Mouse (Mus musculus): Measurements from ENCODE around the gene Slc15a3. TPM values are rescaled to one million over a fixed set of nuclear protein-coding genes. Genes with fewer than 3 reads are reported as not detected.

Gene Slc15a3
- total and polyA plus RNA-seq, 2 experiments from 2014 or later, result 0.33 to 1.3 TPM

DNA sequence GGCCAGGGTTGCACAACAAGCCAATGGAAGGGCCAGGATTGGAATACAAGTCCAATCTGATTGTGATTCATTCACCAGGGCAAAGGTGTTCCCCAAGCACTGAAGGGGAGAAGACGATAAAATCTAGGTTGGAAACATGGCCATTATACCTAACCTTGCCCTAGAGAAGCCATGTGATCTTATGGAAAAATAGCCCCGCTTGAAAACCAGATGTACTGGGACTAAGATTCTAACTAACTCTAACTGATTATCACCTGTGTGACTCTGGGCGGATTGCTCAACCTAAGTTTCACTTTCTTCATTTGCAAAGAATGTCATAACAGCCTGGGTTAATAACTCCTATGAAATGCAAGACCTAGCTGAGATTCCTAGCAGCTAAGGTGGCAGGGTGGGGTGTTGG, 15.9 kb downstream of the Slc15a3 start:
- Histone ChIP-seq H3K9me3 (ENCODE audit: low read length) (no peaks in the 10 kb centered on the region), H3K4me3 (ENCODE audit: low read depth, low read length) (no peak overlapping the region), H3K36me3 (ENCODE audit: insufficient read depth, low read length) (peaks cover 38% of the 10 kb centered on the region), H3K4me1 (ENCODE audit: insufficient read depth, low read length) (no peaks in the 10 kb centered on the region), H3K9ac (replicated peaks; ENCODE audit: low read length, poor library complexity, severe bottlenecking) (no peak overlapping the region), H3K27me3 (ENCODE audit: insufficient read depth, low read length) (no peaks in the 10 kb centered on the region), H3K27ac (ENCODE audit: low read depth, low read length) (no peak overlapping the region), H3K4me2 (ENCODE audit: low read depth, low read length, poor library complexity, severe bottlenecking) (no peak overlapping the region)
- no peak for ATAC-seq (ENCODE audit: low FRiP score)
- 88% methylated on average over 3 of the region's 3 CpGs for WGBS
- DNase-seq (ENCODE audit: low spot score), result no peak
- no peak for TF ChIP-seq CTCF (IDR thresholded peaks at IDR 0.05)

- Histone ChIP-seq H3K4me1 (ENCODE audit: insufficient read depth, low read length) (no peaks in the 10 kb centered on the region), H3K27ac (ENCODE audit: low read depth, low read length) (no peak overlapping the region), H3K9ac (replicated peaks; ENCODE audit: low read length, poor library complexity, severe bottlenecking) (no peak overlapping the region), H3K27me3 (ENCODE audit: insufficient read depth, low read length) (no peaks in the 10 kb centered on the region), H3K36me3 (ENCODE audit: insufficient read depth, low read length) (peaks cover 45% of the 10 kb centered on the region), H3K9me3 (ENCODE audit: low read length) (no peaks in the 10 kb centered on the region), H3K4me3 (ENCODE audit: low read depth, low read length) (no peak overlapping the region), H3K4me2 (ENCODE audit: low read depth, low read length, poor library complexity, severe bottlenecking) (no peak overlapping the region)
- WGBS, result 36% methylated on average over 2 of the region's 2 CpGs
- DNase-seq (ENCODE audit: low spot score) (no peak), ATAC-seq (ENCODE audit: low FRiP score) (0 out of 2 replicates have a peak, but pooled peaks have one; percentile 24)
- no peak for TF ChIP-seq CTCF (IDR thresholded peaks at IDR 0.05)
Observed at GRCm38 (mm10) chr19:10856520-10856919, 17.0 kb downstream of the Slc15a3 start.

DNA sequence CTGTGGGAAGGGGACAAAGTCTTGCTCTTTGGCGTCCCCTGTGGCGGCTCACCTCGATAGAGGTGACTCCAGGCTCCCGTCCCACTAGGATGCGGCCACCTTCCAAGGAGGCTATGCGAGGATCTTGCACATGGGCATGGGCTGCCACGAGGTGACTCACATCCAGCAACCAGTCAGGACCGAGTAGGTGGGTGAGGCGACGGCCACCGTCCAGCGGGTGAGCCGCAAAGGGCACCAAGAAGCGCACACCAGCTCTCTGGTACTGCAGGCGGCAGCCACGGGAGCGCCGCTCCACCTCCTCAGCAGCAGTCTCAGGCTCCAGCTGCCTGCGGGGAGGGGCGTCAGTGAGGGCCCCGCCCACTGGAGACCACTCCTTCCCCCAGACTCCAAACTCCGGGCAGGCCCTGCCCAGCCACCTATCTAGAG, 20.6 kb downstream of the Slc15a3 start:
- Histone ChIP-seq H3K9ac (replicated peaks; ENCODE audit: low read length, poor library complexity, severe bottlenecking) (no peak overlapping the region), H3K27ac (ENCODE audit: low read depth, low read length) (no peak overlapping the region), H3K4me1 (ENCODE audit: insufficient read depth, low read length) (no peaks in the 10 kb centered on the region), H3K4me3 (ENCODE audit: low read depth, low read length) (no peak overlapping the region), H3K27me3 (ENCODE audit: insufficient read depth, low read length) (no peaks in the 10 kb centered on the region), H3K36me3 (ENCODE audit: insufficient read depth, low read length) (peaks cover 79% of the 10 kb centered on the region), H3K4me2 (ENCODE audit: low read depth, low read length, poor library complexity, severe bottlenecking) (no peak overlapping the region), H3K9me3 (ENCODE audit: low read length) (no peaks in the 10 kb centered on the region)
- whole genome bisulfite sequencing, result 48% methylated on average over 22 of the region's 22 CpGs
- peak; percentile 26; the same call in 1 of the 2 replicates for TF ChIP-seq CTCF (IDR thresholded peaks at IDR 0.05)
- ATAC-seq (ENCODE audit: low FRiP score), result no peak; the same call in 1 of the 2 replicates
- no peak for DNase-seq (ENCODE audit: low spot score)

DNA sequence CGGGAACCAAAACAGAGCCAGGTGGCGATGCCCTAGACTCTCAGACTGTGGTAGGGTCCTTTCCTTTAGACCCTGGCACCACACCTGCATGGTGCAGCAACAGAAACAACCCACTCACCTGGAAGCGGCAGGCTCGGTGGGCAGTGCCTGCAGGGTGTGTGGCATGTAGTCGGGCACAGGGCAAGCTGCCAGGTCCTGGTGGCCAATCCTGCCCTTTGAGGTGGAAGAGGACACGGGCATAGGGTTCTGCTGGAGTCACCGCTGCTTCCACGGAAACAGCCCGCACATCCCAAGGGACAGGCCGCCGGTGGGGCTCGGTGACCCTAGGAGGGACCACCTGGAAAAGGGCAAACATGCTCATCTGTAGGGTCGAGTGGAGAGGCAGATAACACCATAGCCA, 26.8 kb downstream of the Slc15a3 start:
- no peak for DNase-seq (ENCODE audit: low spot score)
- H3K4me1 ChIP-seq (ENCODE audit: insufficient read depth, low read length), result peaks cover 9% of the 10 kb centered on the region; the same call in 1 of the 2 replicates
- no peak overlapping the region for H3K4me2 ChIP-seq (ENCODE audit: low read depth, low read length, poor library complexity, severe bottlenecking)
- H3K9ac ChIP-seq (replicated peaks; ENCODE audit: low read length, poor library complexity, severe bottlenecking), result no peak overlapping the region
- no peak overlapping the region for H3K27ac ChIP-seq (ENCODE audit: low read depth, low read length)
- 91% methylated on average over 13 of the region's 13 CpGs for WGBS
- TF ChIP-seq CTCF (IDR thresholded peaks at IDR 0.05), result no peak
- no peaks in the 10 kb centered on the region for H3K27me3 ChIP-seq (ENCODE audit: insufficient read depth, low read length)
- H3K4me3 ChIP-seq (ENCODE audit: low read depth, low read length), result no peak overlapping the region
- ATAC-seq (ENCODE audit: low FRiP score), result no peak
- H3K36me3 ChIP-seq (ENCODE audit: insufficient read depth, low read length), result peaks cover 52% of the 10 kb centered on the region
- H3K9me3 ChIP-seq (ENCODE audit: low read length), result no peaks in the 10 kb centered on the region

DNA sequence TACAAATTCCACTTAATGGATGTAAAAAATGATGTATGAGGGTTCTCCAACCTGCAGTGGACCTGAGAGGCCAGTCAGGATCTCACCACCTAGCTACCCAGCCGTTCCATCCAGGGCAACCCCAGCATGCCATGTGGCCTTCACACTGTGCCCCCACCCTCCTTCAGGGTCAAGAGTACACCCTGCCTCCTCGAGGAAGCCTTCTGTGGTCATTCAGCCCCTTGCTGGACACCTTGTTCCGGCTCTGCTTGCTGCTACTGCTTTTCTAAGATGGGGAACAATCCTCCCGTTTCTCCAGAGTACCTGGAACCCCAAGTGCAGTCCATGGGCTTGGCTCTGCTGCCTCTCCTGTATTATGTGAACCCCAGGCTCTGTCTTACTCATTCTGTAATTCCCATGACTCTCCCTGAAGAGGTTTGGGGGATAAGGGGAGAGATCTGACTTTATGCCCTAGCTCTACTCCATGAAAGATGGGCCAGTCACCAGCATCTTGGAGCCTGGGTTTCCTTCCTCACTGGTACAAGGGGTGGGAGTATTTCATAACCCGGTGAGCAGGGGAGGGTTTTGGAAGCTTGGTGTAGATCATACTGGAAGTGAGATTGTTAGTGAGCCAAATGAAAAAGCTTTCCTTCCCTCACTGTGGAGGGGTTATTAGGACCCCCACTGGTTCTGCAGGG, 28.6 kb downstream of the Slc15a3 start:
- TF ChIP-seq CTCF (IDR thresholded peaks at IDR 0.05), result no peak
- DNase-seq (ENCODE audit: low spot score), result no peak
- H3K36me3 ChIP-seq (ENCODE audit: insufficient read depth, low read length), result peaks cover 51% of the 10 kb centered on the region
- ATAC-seq (ENCODE audit: low FRiP score), result no peak
- no peaks in the 10 kb centered on the region for H3K9me3 ChIP-seq (ENCODE audit: low read length)
- H3K9ac ChIP-seq (replicated peaks; ENCODE audit: low read length, poor library complexity, severe bottlenecking), result peak overlapping the region; percentile 76
- peaks cover 9% of the 10 kb centered on the region; the same call in 1 of the 2 replicates for H3K4me1 ChIP-seq (ENCODE audit: insufficient read depth, low read length)
- H3K27ac ChIP-seq (ENCODE audit: low read depth, low read length), result peak overlapping the region; percentile 88
- H3K27me3 ChIP-seq (ENCODE audit: insufficient read depth, low read length), result no peaks in the 10 kb centered on the region
- H3K4me3 ChIP-seq (ENCODE audit: low read depth, low read length), result peak overlapping the region; percentile 58
- 17% methylated on average over 5 of the region's 5 CpGs for WGBS
- peak overlapping the region; percentile 88 for H3K4me2 ChIP-seq (ENCODE audit: low read depth, low read length, poor library complexity, severe bottlenecking)

DNA sequence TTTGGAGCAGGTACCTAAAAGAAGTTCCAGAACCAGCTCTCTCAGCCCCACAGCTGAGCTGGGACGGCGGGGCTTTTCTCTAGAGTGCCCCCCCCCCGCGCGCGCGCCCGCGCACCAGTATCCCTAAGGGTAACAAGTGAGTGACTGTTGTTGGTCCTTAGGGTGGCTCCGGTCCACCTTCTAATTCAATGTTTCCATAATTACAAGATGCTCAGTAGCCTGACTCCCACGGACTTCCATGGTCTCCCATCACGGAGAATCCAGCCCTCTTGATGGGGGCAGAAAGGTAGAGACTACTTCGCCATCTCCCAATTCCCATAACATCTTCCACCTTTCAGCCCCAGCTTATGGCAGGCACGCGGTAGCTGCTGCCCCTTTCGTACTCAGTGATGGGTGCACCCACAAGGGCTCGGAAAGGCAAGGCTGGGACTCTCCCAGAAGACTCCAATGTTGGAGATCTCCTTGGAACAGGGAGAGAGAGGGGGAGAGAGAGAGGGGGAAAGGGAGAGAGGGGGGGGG, 29.2 kb downstream of the Slc15a3 start:
- Histone ChIP-seq H3K36me3 (ENCODE audit: insufficient read depth, low read length) (peaks cover 51% of the 10 kb centered on the region), H3K4me2 (ENCODE audit: low read depth, low read length, poor library complexity, severe bottlenecking) (peak overlapping the region; percentile 88), H3K4me1 (ENCODE audit: insufficient read depth, low read length) (peaks cover 9% of the 10 kb centered on the region; the same call in 1 of the 2 replicates), H3K27ac (ENCODE audit: low read depth, low read length) (peak overlapping the region; percentile 88), H3K27me3 (ENCODE audit: insufficient read depth, low read length) (no peaks in the 10 kb centered on the region), H3K9me3 (ENCODE audit: low read length) (no peaks in the 10 kb centered on the region), H3K4me3 (ENCODE audit: low read depth, low read length) (peak overlapping the region; percentile 58), H3K9ac (replicated peaks; ENCODE audit: low read length, poor library complexity, severe bottlenecking) (peak overlapping the region; percentile 76)
- ATAC-seq (ENCODE audit: low FRiP score) (peak; percentile 46), DNase-seq (ENCODE audit: low spot score) (peak; percentile 28)
- TF ChIP-seq CTCF (IDR thresholded peaks at IDR 0.05), result 0 out of 2 replicates have a peak, but pooled peaks have one; percentile 33
- WGBS, result under 1% methylated on average over 17 of the region's 17 CpGs

All from midbrain, postnatal 0 days (tissue).